Mouse (Mus musculus) thymus, adult 2 months (tissue): ENCODE data around the gene Als2. TPM values are rescaled to one million over a fixed set of nuclear protein-coding genes. Genes with fewer than 3 reads are reported as not detected.

ENCODE experiments used
- DNase-seq: peaks from one replicate; pipeline ENCODE4 v3.0.0; 2021
- H3K27ac ChIP-seq: fragments of 200-500 bp; 2 replicates; pipeline ENCODE4 v1.5.1; 2012; ENCODE audit warnings: low read length, control low read depth; ENCODE audit not compliant: control insufficient read depth, insufficient read depth
- H3K27me3 ChIP-seq: fragments of 200-500 bp; 2 replicates; pipeline ENCODE4 v1.6.1; 2012; ENCODE audit warnings: mild to moderate bottlenecking, low read length, moderate library complexity, mixed read lengths; ENCODE audit not compliant: control insufficient read depth, insufficient read depth
- H3K36me3 ChIP-seq: fragments of 200-500 bp; 2 replicates; pipeline ENCODE4 v1.6.1; 2012; ENCODE audit warnings: mild to moderate bottlenecking, low read length, moderate library complexity; ENCODE audit not compliant: control insufficient read depth, insufficient read depth
- H3K4me1 ChIP-seq: fragments of 200-500 bp; replicated peaks from 2 replicates; pipeline ENCODE4 v1.6.1; 2012; ENCODE audit warnings: low read length; ENCODE audit not compliant: control insufficient read depth, insufficient read depth
- H3K4me3 ChIP-seq: fragments of 200-500 bp; 2 replicates; pipeline ENCODE4 v1.5.1; 2012; ENCODE audit warnings: mild to moderate bottlenecking, low read length, control low read depth, moderate library complexity; ENCODE audit not compliant: control insufficient read depth, insufficient read depth
- CTCF ChIP-seq: fragments of 200-500 bp; IDR thresholded peaks from 2 replicates; pipeline ENCODE4 v1.5.1; 2012; ENCODE audit warnings: mild to moderate bottlenecking, control low read depth, low read length, moderate library complexity, borderline replicate concordance; ENCODE audit not compliant: control insufficient read depth, poor library complexity, insufficient read depth; ENCODE audit errors: extremely low read depth
- POLR2A ChIP-seq: fragments of 200-500 bp; IDR thresholded peaks from 2 replicates; pipeline ENCODE4 v1.6.1; 2012; ENCODE audit warnings: mild to moderate bottlenecking, low read length, control low read depth, moderate library complexity; ENCODE audit not compliant: control insufficient read depth, poor library complexity, insufficient read depth; ENCODE audit errors: extremely low read depth
- WGBS: fragments of 180-500 bp; shearing (Covaris S2); methylation state at CpG from one replicate; pipeline ENCODE4 v1.1.7; 2018; 5-methylcytosine and 5-hydroxymethylcytosine counted together
- polyA plus RNA-seq: library from polyadenylated mRNA; depleted of rRNA; stranded (reverse); fragments of >200 nt; gene quantifications from 2 replicates; pipeline ENCODE4 v1.2.3, GENCODE M21; 2012

Als2 gene
- polyA plus RNA-seq, 1 experiment, result 15.9 TPM

GRCm38 (mm10) chr1:59237614-59238211 is 682 bp upstream of the Als2 start:
- Histone ChIP-seq H3K27ac (peak overlapping the region; percentile 34; the same call in 1 of the 2 replicates), H3K4me1 (no peaks in the 10 kb centered on the region), H3K36me3 (no peaks in the 10 kb centered on the region), H3K4me3 (peak overlapping the region; percentile 62), H3K27me3 (no peaks in the 10 kb centered on the region)
- peak; percentile 71 for DNase-seq
- WGBS, result 2% methylated on average over 19 of the region's 19 CpGs
- no peak for TF ChIP-seq POLR2A
- TF ChIP-seq CTCF, result no peak

GRCm38 (mm10) chr1:59229187-59229586 is 7.8 kb downstream of the Als2 start:
- 94% methylated on average over 4 of the region's 4 CpGs for WGBS
- DNase-seq, result no peak
- no peak overlapping the region for H3K4me3 ChIP-seq
- no peaks in the 10 kb centered on the region for H3K27me3 ChIP-seq
- H3K27ac ChIP-seq, result no peak overlapping the region
- TF ChIP-seq CTCF (no peak), POLR2A (no peak)
- H3K4me1 ChIP-seq, result no peaks in the 10 kb centered on the region
- peaks cover 3% of the 10 kb centered on the region; the same call in 1 of the 2 replicates for H3K36me3 ChIP-seq

DNA sequence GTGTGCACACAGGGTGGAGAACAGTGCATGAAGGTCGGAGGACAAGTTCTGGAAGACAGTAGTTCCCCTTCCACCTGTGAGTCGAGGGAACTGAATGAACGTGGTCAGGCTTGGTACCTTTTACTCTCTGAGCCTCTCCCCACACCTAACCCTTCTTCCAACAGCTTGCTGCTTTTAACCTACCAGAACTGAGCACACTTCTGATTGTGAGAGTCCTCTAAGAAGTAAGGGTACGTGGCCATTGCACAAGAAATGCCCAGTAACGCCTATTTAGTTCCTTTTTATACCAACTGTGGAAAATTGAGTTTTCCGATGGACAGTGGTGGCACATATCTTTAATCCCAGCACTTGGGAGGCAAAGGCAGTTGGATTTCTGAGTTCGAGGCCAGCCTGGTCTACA is 8.5 kb downstream of the Als2 start:
- 83% methylated on average over 7 of the region's 7 CpGs for WGBS
- DNase-seq, result no peak
- Histone ChIP-seq H3K4me3 (no peak overlapping the region), H3K27ac (no peak overlapping the region), H3K36me3 (peaks cover 3% of the 10 kb centered on the region; the same call in 1 of the 2 replicates), H3K4me1 (no peaks in the 10 kb centered on the region), H3K27me3 (no peaks in the 10 kb centered on the region)
- TF ChIP-seq POLR2A (no peak), CTCF (no peak)

DNA sequence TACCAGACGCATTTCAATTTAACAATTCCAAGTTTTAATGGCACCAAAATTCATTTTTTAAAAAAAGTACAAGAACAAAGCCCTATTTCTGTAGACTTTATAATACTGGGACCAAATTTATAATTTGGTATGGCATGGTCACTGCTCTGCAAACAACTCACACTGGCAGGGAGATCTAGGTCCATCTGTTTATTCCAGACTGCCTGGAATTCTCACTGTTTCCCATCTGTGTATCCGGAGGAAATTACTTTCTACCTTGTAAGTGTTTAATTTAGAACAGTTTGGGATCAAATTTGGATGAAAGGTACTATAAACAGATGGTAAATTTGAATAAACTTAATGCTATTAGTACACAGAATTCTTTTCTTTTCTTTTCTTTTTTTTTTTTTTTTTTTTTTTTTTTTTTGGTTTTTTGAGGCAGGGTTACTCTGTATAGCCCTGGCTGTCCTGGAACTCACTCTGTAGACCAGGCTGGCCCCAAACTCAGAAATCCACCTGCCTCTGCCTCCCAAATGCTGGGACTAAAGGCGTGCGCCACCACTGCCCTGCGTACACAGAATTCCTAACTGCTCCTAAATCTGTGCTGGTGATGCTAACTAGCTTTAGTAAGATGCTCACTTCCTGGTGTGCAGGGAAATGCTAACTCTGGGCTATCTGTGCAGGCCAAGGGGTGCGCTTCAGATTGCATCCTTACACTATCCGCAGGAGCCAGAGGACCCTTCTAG is 14.8 kb downstream of the Als2 start:
- TF ChIP-seq CTCF (no peak), POLR2A (no peak)
- WGBS, result 97% methylated on average over 7 of the region's 7 CpGs
- no peaks in the 10 kb centered on the region for H3K36me3 ChIP-seq
- no peaks in the 10 kb centered on the region for H3K27me3 ChIP-seq
- H3K4me3 ChIP-seq, result no peak overlapping the region
- no peak for DNase-seq
- no peak overlapping the region for H3K27ac ChIP-seq
- no peaks in the 10 kb centered on the region for H3K4me1 ChIP-seq

GRCm38 (mm10) chr1:59221591-59221990 is 15.4 kb downstream of the Als2 start:
- Histone ChIP-seq H3K27ac (no peak overlapping the region), H3K4me1 (no peaks in the 10 kb centered on the region), H3K4me3 (no peak overlapping the region), H3K36me3 (peaks cover 2% of the 10 kb centered on the region), H3K27me3 (no peaks in the 10 kb centered on the region)
- TF ChIP-seq CTCF (no peak), POLR2A (no peak)
- DNase-seq, result no peak
- 98% methylated on average over 2 of the region's 2 CpGs for WGBS

- Histone ChIP-seq H3K4me1 (no peaks in the 10 kb centered on the region), H3K27ac (no peak overlapping the region), H3K27me3 (no peaks in the 10 kb centered on the region), H3K36me3 (peaks cover 7% of the 10 kb centered on the region), H3K4me3 (no peak overlapping the region)
- TF ChIP-seq POLR2A, result no peak
- no peak for DNase-seq
- 95% methylated on average over 3 of the region's 3 CpGs for WGBS
These were observed 16.7 kb downstream of the Als2 start for GRCm38 (mm10) chr1:59220371-59220770.
